Mouse (Mus musculus): ENCODE data around the gene Pdk2. TPM values are rescaled to one million over a fixed set of nuclear protein-coding genes. Genes with fewer than 3 reads are reported as not detected.
A peak's percentile ranks its signal among the peaks of the same experiment; 100 is the strongest.

Pdk2 gene
- total RNA-seq, 1 experiment = 1.7 TPM

DNA sequence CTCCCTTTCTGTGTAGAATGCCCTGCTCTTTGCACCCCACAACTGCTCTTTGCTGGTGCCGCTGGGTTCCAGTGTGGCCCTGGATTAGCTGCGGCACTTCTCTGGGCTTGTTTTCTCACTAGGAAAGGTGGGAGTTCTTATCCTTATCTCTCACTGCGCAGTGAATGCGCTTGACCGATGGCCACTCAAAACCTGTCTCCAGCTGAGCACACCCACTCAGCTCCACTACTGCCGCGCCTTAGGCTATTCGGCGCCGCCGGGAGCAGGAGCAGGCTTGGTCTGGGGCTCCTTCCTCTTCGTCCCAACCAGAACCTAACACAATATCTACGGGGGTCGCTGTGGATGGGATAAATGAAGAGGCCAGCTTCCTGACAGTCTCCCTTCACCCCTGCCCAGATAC, 7.5 kb downstream of the Pdk2 start:
- H3K27ac ChIP-seq (ENCODE audit: insufficient read depth, low read depth, low read length, poor library complexity, severe bottlenecking) = no peak overlapping the region
- in situ Hi-C loops (cut with MboI; ENCODE audit: low sequenced_read_pairs in 2 of 2, unreplicated experiment in 2 of 2) = no loop called here
- no peaks in the 10 kb centered on the region for H3K9me3 ChIP-seq (ENCODE audit: control insufficient read depth, insufficient read depth, low read depth, low read length)
- peaks cover 0 to 15% of the 10 kb centered on the region in 2 experiments; a peak in 2 of 4 replicates for H3K4me1 ChIP-seq (ENCODE audit: control insufficient read depth in 2 of 2, insufficient read depth in 2 of 2, low read length in 2 of 2, poor library complexity in 1 of 2)
- TF ChIP-seq CHD2 (IDR thresholded peaks at IDR 0.05; ENCODE audit: low read depth, low read length) (no peak), HCFC1 (IDR thresholded peaks at IDR 0.05; ENCODE audit: borderline replicate concordance, insufficient read depth, low read length) (no peak), ZC3H11A (IDR thresholded peaks at IDR 0.05; ENCODE audit: borderline replicate concordance, low read depth, low read length) (no peak)
- H3K36me3 ChIP-seq (ENCODE audit: control insufficient read depth, insufficient read depth, low read length, poor library complexity, severe bottlenecking) = no peaks in the 10 kb centered on the region
- H3K9ac ChIP-seq (ENCODE audit: insufficient read depth, low read depth, low read length, poor library complexity, severe bottlenecking) = peak overlapping the region; percentile 10; the same call in 1 of the 2 replicates
- DNase-seq (ENCODE audit: low read depth, low spot score) = no peak
- H3K4me3 ChIP-seq (ENCODE audit: insufficient read depth in 1 of 2, low read depth in 1 of 2, low read length in 2 of 2, poor library complexity in 1 of 2, severe bottlenecking in 1 of 2) = 0 out of 4 replicates have a peak overlapping the region, but pooled peaks of 1 of the 2 experiments have one; percentile 16

DNA sequence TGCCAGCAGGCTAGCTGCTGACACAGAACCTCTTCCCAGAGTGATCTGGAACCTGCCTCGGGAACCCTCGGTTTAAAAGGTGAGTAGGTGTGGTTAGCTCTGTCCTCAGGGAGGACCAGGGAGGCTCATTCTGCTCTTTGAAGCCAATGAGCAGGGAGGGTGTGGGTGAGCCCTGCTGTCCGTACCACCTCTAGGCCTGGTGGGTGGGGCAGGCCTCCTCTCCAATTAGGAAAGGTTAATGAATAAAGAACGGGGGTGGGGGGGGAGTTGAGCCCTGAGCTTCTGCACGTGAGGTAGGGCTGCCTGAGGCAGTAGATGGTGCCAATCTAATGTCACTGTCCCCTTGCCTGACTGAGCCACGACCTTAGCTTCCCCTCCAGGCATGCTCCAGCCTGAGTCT, 8.2 kb downstream of the Pdk2 start:
- TF ChIP-seq MAFK (IDR thresholded peaks at IDR 0.05; ENCODE audit: insufficient read depth, low read depth, low read length) = no peak
- no peak for TF ChIP-seq CHD2 (IDR thresholded peaks at IDR 0.05; ENCODE audit: low read depth, low read length)
- no peak for TF ChIP-seq HCFC1 (IDR thresholded peaks at IDR 0.05; ENCODE audit: borderline replicate concordance, insufficient read depth, low read length)
- TF ChIP-seq ZNF384 (IDR thresholded peaks at IDR 0.05; ENCODE audit: low read depth, low read length) = no peak
- TF ChIP-seq ZC3H11A (IDR thresholded peaks at IDR 0.05; ENCODE audit: borderline replicate concordance, low read depth, low read length) = no peak
- DNase-seq (ENCODE audit: low read depth, low spot score) = no peak
- Histone ChIP-seq H3K9me3 (ENCODE audit: control insufficient read depth, insufficient read depth, low read depth, low read length) (no peaks in the 10 kb centered on the region), H3K4me1 (ENCODE audit: control insufficient read depth in 2 of 2, insufficient read depth in 2 of 2, low read length in 2 of 2, poor library complexity in 1 of 2) (peaks cover 0 to 15% of the 10 kb centered on the region in 2 experiments; a peak in 2 of 4 replicates), H3K27ac (ENCODE audit: insufficient read depth, low read depth, low read length, poor library complexity, severe bottlenecking) (no peak overlapping the region), H3K9ac (ENCODE audit: insufficient read depth, low read depth, low read length, poor library complexity, severe bottlenecking) (no peak overlapping the region), H3K36me3 (ENCODE audit: control insufficient read depth, insufficient read depth, low read length, poor library complexity, severe bottlenecking) (no peaks in the 10 kb centered on the region), H3K4me3 (ENCODE audit: insufficient read depth in 1 of 2, low read depth in 1 of 2, low read length in 2 of 2, poor library complexity in 1 of 2, severe bottlenecking in 1 of 2) (no peak overlapping the region)
- in situ Hi-C loops (cut with MboI; ENCODE audit: low sequenced_read_pairs in 2 of 2, unreplicated experiment in 2 of 2) = no loop called here

- in situ Hi-C loops (cut with MboI; ENCODE audit: low sequenced_read_pairs in 2 of 2, unreplicated experiment in 2 of 2) = no loop called here
- H3K9ac ChIP-seq (ENCODE audit: insufficient read depth, low read depth, low read length, poor library complexity, severe bottlenecking) = no peak overlapping the region
- no peaks in the 10 kb centered on the region for H3K36me3 ChIP-seq (ENCODE audit: control insufficient read depth, insufficient read depth, low read length, poor library complexity, severe bottlenecking)
- no peak overlapping the region for H3K4me3 ChIP-seq (ENCODE audit: insufficient read depth in 1 of 2, low read depth in 1 of 2, low read length in 2 of 2, poor library complexity in 1 of 2, severe bottlenecking in 1 of 2)
- no peaks in the 10 kb centered on the region for H3K9me3 ChIP-seq (ENCODE audit: control insufficient read depth, insufficient read depth, low read depth, low read length)
- H3K4me1 ChIP-seq (ENCODE audit: control insufficient read depth in 2 of 2, insufficient read depth in 2 of 2, low read length in 2 of 2, poor library complexity in 1 of 2) = peaks cover 0 to 2% of the 10 kb centered on the region in 2 experiments; a peak in 2 of 4 replicates
- TF ChIP-seq HCFC1 (IDR thresholded peaks at IDR 0.05; ENCODE audit: borderline replicate concordance, insufficient read depth, low read length) (no peak), ZC3H11A (IDR thresholded peaks at IDR 0.05; ENCODE audit: borderline replicate concordance, low read depth, low read length) (no peak)
- H3K27ac ChIP-seq (ENCODE audit: insufficient read depth, low read depth, low read length, poor library complexity, severe bottlenecking) = no peak overlapping the region
- no peak for DNase-seq (ENCODE audit: low read depth, low spot score)
These were observed 13.2 kb downstream of the Pdk2 start for GRCm38 (mm10) chr11:95027850-95028470.

DNA sequence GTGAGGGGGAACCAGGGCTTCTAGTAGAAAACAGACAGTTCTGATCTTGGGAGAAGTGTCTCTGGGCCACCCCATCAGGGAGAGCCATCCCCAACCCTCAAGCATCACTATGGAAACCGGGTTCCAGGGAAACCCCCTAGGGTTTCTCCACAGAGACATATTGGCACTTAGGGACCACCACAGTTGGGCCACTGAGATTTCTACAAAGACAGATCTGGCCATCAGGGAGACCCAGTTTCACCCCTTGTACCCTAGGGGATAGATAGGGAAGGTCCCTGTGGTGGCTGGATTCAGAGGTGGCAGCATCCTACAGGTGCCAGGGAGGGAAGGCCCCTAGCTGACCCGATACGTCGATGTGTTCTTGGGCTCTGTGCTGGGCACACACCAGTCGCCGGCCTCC, 14.3 kb downstream of the Pdk2 start:
- H3K4me1 ChIP-seq (ENCODE audit: control insufficient read depth in 2 of 2, insufficient read depth in 2 of 2, low read length in 2 of 2, poor library complexity in 1 of 2) = no peaks in the 10 kb centered on the region; a peak in 1 of 4 replicates
- TF ChIP-seq ZNF384 (IDR thresholded peaks at IDR 0.05; ENCODE audit: low read depth, low read length) = no peak
- no peak for TF ChIP-seq HCFC1 (IDR thresholded peaks at IDR 0.05; ENCODE audit: borderline replicate concordance, insufficient read depth, low read length)
- TF ChIP-seq MAFK (IDR thresholded peaks at IDR 0.05; ENCODE audit: insufficient read depth, low read depth, low read length) = no peak
- no peak for TF ChIP-seq ZC3H11A (IDR thresholded peaks at IDR 0.05; ENCODE audit: borderline replicate concordance, low read depth, low read length)
- no peak for TF ChIP-seq CHD2 (IDR thresholded peaks at IDR 0.05; ENCODE audit: low read depth, low read length)
- no peaks in the 10 kb centered on the region for H3K9me3 ChIP-seq (ENCODE audit: control insufficient read depth, insufficient read depth, low read depth, low read length)
- no peaks in the 10 kb centered on the region for H3K36me3 ChIP-seq (ENCODE audit: control insufficient read depth, insufficient read depth, low read length, poor library complexity, severe bottlenecking)
- no peak overlapping the region for H3K9ac ChIP-seq (ENCODE audit: insufficient read depth, low read depth, low read length, poor library complexity, severe bottlenecking)
- H3K4me3 ChIP-seq (ENCODE audit: insufficient read depth in 1 of 2, low read depth in 1 of 2, low read length in 2 of 2, poor library complexity in 1 of 2, severe bottlenecking in 1 of 2) = no peak overlapping the region
- in situ Hi-C loops (cut with MboI; ENCODE audit: low sequenced_read_pairs in 2 of 2, unreplicated experiment in 2 of 2) = no loop called here
- no peak overlapping the region for H3K27ac ChIP-seq (ENCODE audit: insufficient read depth, low read depth, low read length, poor library complexity, severe bottlenecking)
- no peak for DNase-seq (ENCODE audit: low read depth, low spot score)

DNA sequence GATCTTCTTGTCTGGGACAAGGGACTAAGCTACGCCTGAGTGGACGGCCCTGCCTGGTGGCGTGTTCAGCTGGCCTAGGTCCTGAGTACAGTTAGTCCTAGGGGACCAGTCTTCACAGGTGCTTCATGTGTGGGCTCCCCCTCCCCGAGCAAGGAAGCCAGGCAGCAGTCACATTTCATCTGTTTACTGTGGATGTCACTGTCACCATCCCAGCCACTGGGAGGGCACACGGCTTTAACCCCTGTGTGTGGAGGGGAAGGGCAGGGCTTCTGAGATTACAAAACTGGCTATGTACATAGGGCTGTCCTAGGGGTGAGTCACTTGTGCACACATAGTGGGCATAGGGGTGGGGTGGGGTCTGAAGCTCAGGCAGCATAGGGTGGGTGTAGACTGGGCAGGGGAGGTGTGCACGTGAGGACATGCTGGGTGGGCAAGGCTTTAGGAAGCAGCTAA, 15.0 kb downstream of the Pdk2 start:
- Histone ChIP-seq H3K36me3 (ENCODE audit: control insufficient read depth, insufficient read depth, low read length, poor library complexity, severe bottlenecking) (no peaks in the 10 kb centered on the region), H3K27ac (ENCODE audit: insufficient read depth, low read depth, low read length, poor library complexity, severe bottlenecking) (no peak overlapping the region), H3K4me1 (ENCODE audit: control insufficient read depth in 2 of 2, insufficient read depth in 2 of 2, low read length in 2 of 2, poor library complexity in 1 of 2) (no peaks in the 10 kb centered on the region; a peak in 1 of 4 replicates), H3K4me3 (ENCODE audit: insufficient read depth in 1 of 2, low read depth in 1 of 2, low read length in 2 of 2, poor library complexity in 1 of 2, severe bottlenecking in 1 of 2) (no peak overlapping the region), H3K9me3 (ENCODE audit: control insufficient read depth, insufficient read depth, low read depth, low read length) (no peaks in the 10 kb centered on the region), H3K9ac (ENCODE audit: insufficient read depth, low read depth, low read length, poor library complexity, severe bottlenecking) (no peak overlapping the region)
- DNase-seq (ENCODE audit: low read depth, low spot score) = no peak
- in situ Hi-C loops (cut with MboI; ENCODE audit: low sequenced_read_pairs in 2 of 2, unreplicated experiment in 2 of 2) = no loop called here
- TF ChIP-seq MAFK (IDR thresholded peaks at IDR 0.05; ENCODE audit: insufficient read depth, low read depth, low read length) (no peak), HCFC1 (IDR thresholded peaks at IDR 0.05; ENCODE audit: borderline replicate concordance, insufficient read depth, low read length) (no peak), ZC3H11A (IDR thresholded peaks at IDR 0.05; ENCODE audit: borderline replicate concordance, low read depth, low read length) (no peak), CHD2 (IDR thresholded peaks at IDR 0.05; ENCODE audit: low read depth, low read length) (no peak), ZNF384 (IDR thresholded peaks at IDR 0.05; ENCODE audit: low read depth, low read length) (no peak)
